Mouse (Mus musculus): ENCODE results near the gene Cytl1.

Gene Cytl1

GRCm38 (mm10) chr5:37735224-37735623 is at the start of gene Cytl1:
TSS of gene Cytl1 (plus strand) at chr5:37735519.
- DNase-seq: no peak

GRCm38 (mm10) chr5:37692759-37693158 is 42.6 kb upstream of the Cytl1 start:
- no peak for DNase-seq

GRCm38 (mm10) chr5:37695773-37696172 is 39.5 kb upstream of the Cytl1 start:
- DNase-seq: no peak

GRCm38 (mm10) chr5:37697286-37697685 is 38.0 kb upstream of the Cytl1 start:
- DNase-seq: no peak

GRCm38 (mm10) chr5:37699757-37700156 is 35.6 kb upstream of the Cytl1 start:
- DNase-seq: no peak

- DNase-seq: no peak
Measured at GRCm38 (mm10) chr5:37704962-37705361, 30.4 kb upstream of the Cytl1 start.

- no peak for DNase-seq
Measured at GRCm38 (mm10) chr5:37708124-37708523, 27.2 kb upstream of the Cytl1 start.

GRCm38 (mm10) chr5:37709257-37709904 is 25.9 kb upstream of the Cytl1 start:
- no peak for DNase-seq

- DNase-seq: no peak
Measured at GRCm38 (mm10) chr5:37716505-37717372, 18.6 kb upstream of the Cytl1 start, which contains the start of gene Stk32b. TSS of gene Stk32b (minus strand) at chr5:37717171.

- peak; percentile 3 for DNase-seq
Measured at GRCm38 (mm10) chr5:37717384-37717963, 17.8 kb upstream of the Cytl1 start.

GRCm38 (mm10) chr5:37720670-37721069 is 14.6 kb upstream of the Cytl1 start:
- no peak for DNase-seq

GRCm38 (mm10) chr5:37725220-37725886 is 10.0 kb upstream of the Cytl1 start:
- DNase-seq: no peak

- DNase-seq: no peak
Measured at GRCm38 (mm10) chr5:37730781-37731180, 4.5 kb upstream of the Cytl1 start.

- DNase-seq: no peak
Measured at GRCm38 (mm10) chr5:37736213-37736612, 894 bp downstream of the Cytl1 start.

- DNase-seq: no peak
Measured at GRCm38 (mm10) chr5:37743889-37744707, 8.8 kb downstream of the Cytl1 start.

GRCm38 (mm10) chr5:37752027-37752967 is 17.0 kb downstream of the Cytl1 start:
- DNase-seq: peak; percentile 47

GRCm38 (mm10) chr5:37753366-37753765 is 18.0 kb downstream of the Cytl1 start:
- DNase-seq: no peak

- DNase-seq: no peak
Measured at GRCm38 (mm10) chr5:37762046-37762445, 26.7 kb downstream of the Cytl1 start.

- no peak for DNase-seq
Measured at GRCm38 (mm10) chr5:37765851-37766250, 30.5 kb downstream of the Cytl1 start.

GRCm38 (mm10) chr5:37767231-37767630 is 31.9 kb downstream of the Cytl1 start:
- no peak for DNase-seq

GRCm38 (mm10) chr5:37769031-37769430 is 33.7 kb downstream of the Cytl1 start:
- DNase-seq: peak; percentile 19

Data from cerebellum, adult 8-10 months (tissue).